Mouse (Mus musculus): ENCODE data around the gene Ikzf1.

DNA sequence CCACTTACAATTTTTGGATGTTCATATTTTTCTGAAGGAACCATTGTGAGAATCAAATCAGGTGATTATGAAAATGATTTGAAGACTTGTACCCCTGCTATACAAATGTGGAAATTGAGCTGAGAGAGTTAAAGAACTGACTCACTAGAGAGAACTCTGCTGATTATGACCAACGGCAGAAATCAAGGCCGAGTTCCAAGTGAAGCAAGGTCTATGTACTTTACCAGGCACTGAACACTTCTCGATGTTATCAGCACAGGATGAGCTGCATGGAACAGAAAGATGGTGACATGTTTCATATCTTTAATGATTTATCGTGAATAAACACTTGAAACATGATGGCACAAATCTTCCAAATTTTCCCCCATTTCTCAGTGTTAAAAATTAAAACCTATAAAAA, 121.1 kb downstream of the Ikzf1 start:
- TF ChIP-seq CTCF (IDR thresholded peaks at IDR 0.05; ENCODE audit: low read depth, low read length) (no peak), TAL1 (conservative IDR thresholded peaks at IDR 0.05; ENCODE audit: low read depth, low read length) (no peak), GATA1 (IDR thresholded peaks at IDR 0.05; ENCODE audit: borderline replicate concordance, low read length) (no peak)
